Mouse (Mus musculus) left cerebral cortex, postnatal 4 days (tissue): ENCODE measurements around the gene Dcst2. TPM values are rescaled to one million over a fixed set of nuclear protein-coding genes. Genes with fewer than 3 reads are reported as not detected.

Source experiments
- DNase-seq: peaks from one replicate; pipeline ENCODE4 v3.0.0-alpha.2; 2022
- intact Hi-C: fragments of 180-260 bp; cut with DNase I; formaldehyde crosslinking; loops from one replicate; pipeline ENCODE4 v1.15.1; 2025
- total RNA-seq, 2 experiments: library from RNA; stranded (reverse); gene quantifications; 2 replicates each; pipeline ENCODE4 v1.2.3; 2021

Dcst2 gene
- under 1 TPM; 0.74 to 0.92 TPM for total RNA-seq

DNA sequence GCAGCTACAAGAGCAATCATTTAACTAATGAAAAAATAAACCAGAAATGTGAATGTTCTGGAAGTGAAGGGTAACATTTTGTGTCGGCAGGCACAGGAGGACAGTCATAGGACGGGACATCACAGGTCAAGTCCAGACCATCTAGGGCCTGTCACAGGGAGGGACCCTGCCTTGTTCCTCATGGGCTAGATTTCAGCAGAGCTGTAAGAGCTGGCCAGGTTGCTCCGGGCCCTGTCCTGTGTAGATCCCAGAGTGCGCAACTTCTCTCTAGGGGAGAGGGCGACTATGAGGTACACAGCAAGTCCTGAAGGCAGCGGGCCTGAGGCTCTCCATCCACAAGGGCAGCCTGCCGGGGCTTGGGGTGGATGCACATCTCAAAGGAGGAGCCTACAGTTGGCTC, at the start of gene Dcst2:
Gene Dcst2, plus strand, starts transcription at position 301 of the 400 bp plus-strand sequence.
- DNase-seq, result no peak
- intact Hi-C loops, result no loop called here

DNA sequence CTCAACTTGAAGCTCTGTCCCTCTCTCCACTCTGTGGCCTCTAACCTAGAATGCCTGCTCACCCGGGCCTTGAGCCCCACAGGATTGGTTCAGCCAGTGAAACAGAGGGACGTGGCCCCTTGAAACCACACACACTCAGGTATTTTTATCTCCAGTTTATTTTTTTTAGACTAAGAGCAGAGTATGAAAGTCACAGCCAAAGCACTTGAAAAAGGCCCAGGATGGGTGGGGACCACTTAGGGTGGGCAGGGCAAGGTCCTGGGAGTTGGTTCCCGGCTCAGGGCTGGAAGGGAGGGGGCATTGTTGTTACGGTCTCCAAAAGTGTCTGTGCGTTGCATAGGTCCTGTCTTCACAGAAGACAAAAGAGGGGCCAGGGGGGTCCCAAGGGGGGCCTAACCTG, 47.4 kb upstream of the Dcst2 start:
- intact Hi-C loops, result no loop called here
- DNase-seq, result no peak

- intact Hi-C loops, result no loop called here
These were observed 47.0 kb upstream of the Dcst2 start for GRCm38 (mm10) chr3:89314791-89315190.

DNA sequence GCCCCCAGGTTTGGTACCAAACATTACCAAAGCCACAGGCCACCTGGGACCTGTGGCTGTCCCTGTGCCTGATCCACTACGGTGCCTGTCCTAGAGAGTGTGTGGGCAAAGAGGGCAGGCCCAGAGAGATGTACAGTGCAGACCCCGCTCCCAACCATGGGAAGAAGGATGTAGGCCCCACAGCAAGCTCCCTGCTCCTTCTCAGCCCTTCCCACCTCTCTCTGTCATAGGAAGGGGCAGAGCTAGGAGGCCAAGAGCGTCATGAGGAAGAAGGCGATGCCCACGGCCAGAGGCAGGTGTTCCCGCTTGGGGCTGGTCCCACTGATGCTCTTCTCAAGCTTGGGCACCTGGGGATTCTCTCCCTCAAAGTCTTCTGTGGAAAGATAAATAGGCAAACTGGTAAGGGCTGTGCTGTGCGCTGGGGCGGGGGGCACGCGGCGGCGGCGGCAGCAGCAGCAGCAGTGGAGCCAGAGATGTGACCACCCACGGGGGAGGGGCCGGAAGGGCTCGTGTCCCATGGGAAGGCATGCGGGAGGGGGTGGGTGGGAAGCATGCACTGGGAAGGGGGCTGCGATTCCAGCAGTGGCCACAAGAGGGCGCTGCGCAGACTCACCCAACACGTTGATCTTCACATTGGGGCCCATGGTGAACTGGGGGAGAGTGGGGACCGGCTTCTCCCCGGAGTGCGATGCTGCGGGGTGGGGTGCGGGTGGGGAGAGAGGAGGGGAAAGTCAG, 46.4 kb upstream of the Dcst2 start:
- intact Hi-C loops, result no loop called here
- peak; percentile 91 for DNase-seq

More at GRCm38 (mm10) chr3:89314791-89315190, 47.0 kb upstream of the Dcst2 start:
- no peak for DNase-seq

GRCm38 (mm10) chr3:89315930-89316831, 45.6 kb upstream of the Dcst2 start:
- intact Hi-C loops, result no loop called here
- DNase-seq, result no peak

GRCm38 (mm10) chr3:89316833-89317232, 44.9 kb upstream of the Dcst2 start:
- intact Hi-C loops, result no loop called here
- DNase-seq, result peak; percentile 86

- intact Hi-C loops, result no loop called here
- no peak for DNase-seq
These were observed 44.5 kb upstream of the Dcst2 start for GRCm38 (mm10) chr3:89317246-89317645.

- intact Hi-C loops, result no loop called here
- no peak for DNase-seq
These were observed 43.5 kb upstream of the Dcst2 start for GRCm38 (mm10) chr3:89318316-89318715.

DNA sequence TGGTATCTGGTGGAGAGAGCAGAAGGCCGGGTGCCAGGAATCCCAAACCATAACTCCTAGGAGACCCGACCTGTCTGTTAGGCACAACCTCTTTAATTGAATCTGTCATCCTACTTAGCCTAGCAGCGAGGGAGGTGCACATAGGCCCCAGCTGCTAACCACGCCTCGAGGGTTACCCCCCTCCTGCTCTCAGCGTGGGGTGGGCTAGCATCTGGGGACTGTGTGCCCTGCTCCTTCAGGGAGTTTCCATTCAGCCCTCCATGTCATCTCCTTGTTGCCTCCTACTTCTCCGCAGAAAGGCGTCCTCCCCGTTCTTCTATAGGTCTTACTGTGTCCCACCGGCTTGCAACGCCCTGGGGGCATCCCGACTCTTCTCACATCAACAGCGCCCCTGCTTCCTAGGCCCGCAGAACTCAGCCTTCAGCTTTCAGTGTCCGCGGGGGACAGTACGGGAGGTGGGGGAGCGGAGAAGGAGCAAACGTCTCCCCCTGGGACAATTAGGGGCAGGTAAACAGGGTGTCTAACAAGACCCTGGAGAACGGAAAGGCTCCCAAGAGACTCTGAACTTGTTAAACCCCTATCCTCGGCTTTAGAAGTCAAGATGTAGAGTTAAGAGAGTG, 42.7 kb upstream of the Dcst2 start:
- intact Hi-C loops, result no loop called here
- DNase-seq, result no peak

- DNase-seq, result no peak
- intact Hi-C loops, result no loop called here
These were observed 42.0 kb upstream of the Dcst2 start for GRCm38 (mm10) chr3:89319591-89320350.

- intact Hi-C loops, result no loop called here
- DNase-seq, result peak; percentile 62
These were observed 41.1 kb upstream of the Dcst2 start for GRCm38 (mm10) chr3:89320581-89321182.

GRCm38 (mm10) chr3:89321183-89322130, 40.3 kb upstream of the Dcst2 start:
- intact Hi-C loops, result no loop called here
- no peak for DNase-seq

DNA sequence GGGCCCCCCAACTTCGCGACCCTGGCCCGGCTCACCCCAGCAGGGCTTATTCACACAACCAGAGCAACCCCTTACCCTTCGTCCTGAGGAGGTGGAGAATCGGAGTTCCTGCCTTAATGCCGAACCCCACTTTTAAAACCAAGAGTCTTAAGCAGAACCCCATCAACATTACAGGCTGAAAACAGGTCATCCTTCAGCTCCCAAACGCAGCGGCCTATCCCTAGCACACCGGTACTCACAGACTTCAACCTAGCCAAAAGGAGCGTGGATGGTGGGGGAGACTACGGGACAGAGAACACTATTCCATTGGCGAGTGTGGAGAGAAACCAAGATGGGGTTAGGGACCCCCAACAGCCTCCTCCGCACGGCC, 39.7 kb upstream of the Dcst2 start:
- no peak for DNase-seq
- intact Hi-C loops, result no loop called here

- peak; percentile 74 for DNase-seq
- intact Hi-C loops, result no loop called here
These were observed 39.1 kb upstream of the Dcst2 start, which contains the start of gene Efna3 for GRCm38 (mm10) chr3:89322514-89323165. Gene Efna3 (minus strand): TSS chr3:89322965.

DNA sequence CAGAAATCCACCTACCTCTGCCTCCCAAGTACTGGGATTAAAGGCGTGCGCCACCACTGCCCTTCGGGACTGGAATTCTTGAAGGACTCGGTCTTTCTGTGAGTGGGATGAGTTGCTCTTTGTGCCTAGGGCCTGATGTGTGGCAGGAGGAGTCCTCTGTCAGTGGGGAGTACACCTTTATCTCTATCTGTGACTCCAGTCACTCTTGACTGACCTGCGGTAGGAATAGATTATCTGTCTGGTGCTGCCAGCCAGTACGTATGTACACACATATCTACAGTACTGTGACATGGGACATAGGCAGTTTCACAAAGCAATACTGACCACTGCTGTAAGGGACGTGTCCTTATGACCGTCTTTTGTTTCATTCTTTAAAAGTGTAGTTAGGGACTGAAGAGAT, 35.9 kb upstream of the Dcst2 start:
- intact Hi-C loops, result no loop called here
- no peak for DNase-seq

DNA sequence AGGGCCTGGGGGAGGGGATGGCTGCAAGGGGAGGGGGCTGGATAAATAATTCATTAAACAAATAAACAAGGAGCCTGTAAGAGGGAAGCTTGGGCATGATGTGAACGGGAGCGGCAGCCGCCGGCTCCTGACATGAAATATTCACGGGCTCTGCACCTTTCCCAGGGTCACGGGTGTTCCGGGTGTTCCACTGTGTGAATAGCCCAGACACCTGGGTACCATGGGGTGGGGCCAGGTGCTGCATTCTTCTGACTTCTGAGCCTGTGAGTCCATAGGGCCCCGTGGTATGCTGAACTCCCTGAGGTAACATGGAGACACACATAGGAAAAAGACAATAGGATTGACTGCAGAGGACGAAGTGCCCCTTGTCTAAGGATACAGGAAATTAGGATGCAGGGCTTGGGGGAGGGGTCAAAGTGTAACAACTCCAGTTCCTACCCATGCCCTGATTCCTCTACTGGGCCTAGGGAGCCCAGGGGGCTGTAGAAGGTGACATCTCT, 34.4 kb upstream of the Dcst2 start:
- intact Hi-C loops, result no loop called here
- no peak for DNase-seq

DNA sequence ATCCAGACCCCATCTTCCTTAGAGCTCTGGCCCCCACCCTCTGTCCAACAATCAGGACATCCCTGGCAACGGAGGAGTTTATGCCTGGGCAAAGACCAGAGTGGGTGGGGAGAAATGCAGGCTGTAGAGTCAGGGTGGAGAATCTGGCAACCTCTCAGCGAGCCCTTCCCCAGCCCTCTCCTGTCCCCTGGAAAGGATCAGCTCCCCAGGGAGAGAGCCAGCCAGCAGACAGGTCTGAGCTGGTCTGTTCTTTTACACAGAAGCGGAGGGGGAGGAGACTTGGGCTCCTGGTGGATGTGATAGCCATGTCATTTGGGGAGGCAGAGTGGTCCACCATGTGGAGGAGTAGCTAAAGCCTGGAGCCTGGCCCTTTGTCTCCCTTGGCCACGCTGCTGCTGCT, 33.2 kb upstream of the Dcst2 start:
- intact Hi-C loops, result no loop called here

DNA sequence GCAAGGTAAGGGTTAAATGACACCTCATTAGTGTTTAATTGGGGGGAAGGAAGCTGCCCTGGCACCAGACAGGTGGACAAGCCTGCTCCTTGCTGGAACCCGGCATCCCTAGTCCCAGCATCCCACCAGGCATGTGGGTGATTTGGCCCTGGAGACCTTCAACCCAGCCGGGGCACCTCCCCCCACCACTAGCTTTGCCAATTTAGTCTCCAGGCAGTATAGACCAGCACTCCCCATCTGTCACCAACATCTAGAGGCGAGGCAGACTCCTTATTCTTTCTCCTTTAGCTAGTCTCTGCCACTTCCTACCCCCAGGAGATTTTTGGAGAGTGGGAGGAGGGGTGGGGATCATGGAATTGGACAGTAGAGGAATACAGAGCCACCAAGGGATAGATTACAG, 31.4 kb upstream of the Dcst2 start:
- intact Hi-C loops, result no loop called here
- peak; percentile 72 for DNase-seq

More for the DNA sequence above, 33.2 kb upstream of the Dcst2 start:
- DNase-seq, result no peak
